Mouse (Mus musculus) forebrain, embryonic 12.5 days (tissue): ENCODE data around the gene Slc9b1. TPM values are rescaled to one million over a fixed set of nuclear protein-coding genes. Genes with fewer than 3 reads are reported as not detected.

Experiments used
- ATAC-seq: fragments of 200-750 bp; cut with Nextera tagmentation; 2 replicates; pipeline ENCODE4 v1.8.0; 2017; ENCODE audit warnings: moderate TSS enrichment; ENCODE audit not compliant: low FRiP score
- H3K27ac ChIP-seq: fragments of 300-500 bp; sonication (generic); 2 replicates; pipeline ENCODE4 v1.5.1; 2016; ENCODE audit warnings: mild to moderate bottlenecking
- H3K27me3 ChIP-seq: fragments of 300-500 bp; sonication (generic); 2 replicates; pipeline ENCODE4 v1.6.1; 2016; ENCODE audit warnings: mild to moderate bottlenecking
- H3K36me3 ChIP-seq: fragments of 300-500 bp; sonication (generic); replicated peaks from 2 replicates; pipeline ENCODE4 v1.6.1; 2016; ENCODE audit warnings: mild to moderate bottlenecking
- H3K4me1 ChIP-seq: fragments of 300-500 bp; sonication (generic); 2 replicates; pipeline ENCODE4 v1.6.1; 2016
- H3K4me2 ChIP-seq: fragments of 300-500 bp; sonication (generic); 2 replicates; pipeline ENCODE4 v1.6.1; 2016; ENCODE audit warnings: mild to moderate bottlenecking, moderate library complexity
- H3K4me3 ChIP-seq: fragments of 300-500 bp; sonication (generic); replicated peaks from 2 replicates; pipeline ENCODE4 v1.5.1; 2016; ENCODE audit warnings: mild to moderate bottlenecking
- H3K9ac ChIP-seq: fragments of 300-500 bp; sonication (generic); 2 replicates; pipeline ENCODE4 v1.6.1; 2016; ENCODE audit warnings: mild to moderate bottlenecking
- H3K9me3 ChIP-seq: fragments of 300-500 bp; sonication (generic); 2 replicates; pipeline ENCODE4 v1.6.1; 2016
- WGBS: fragments of 180-500 bp; shearing (Covaris S2); methylation state at CpG from one replicate; pipeline ENCODE4 v1.1.7; 2016; 5-methylcytosine and 5-hydroxymethylcytosine counted together
- polyA plus RNA-seq: library from polyadenylated mRNA; unstranded; fragments of >200 nt; fragmentation: Nextera tagmentation; extraction: Ambion mirVana; gene quantifications from 2 replicates; pipeline ENCODE4 v1.2.1, GENCODE M21; 2016

Gene Slc9b1
- polyA plus RNA-seq, 1 experiment from 2014 or later, result 0.31 TPM

- H3K4me3 ChIP-seq, result no peak overlapping the region
- no peaks in the 10 kb centered on the region for H3K4me1 ChIP-seq
- H3K9ac ChIP-seq, result no peak overlapping the region
- H3K9me3 ChIP-seq, result no peaks in the 10 kb centered on the region
- no peaks in the 10 kb centered on the region for H3K36me3 ChIP-seq
- no peak for ATAC-seq
- H3K4me2 ChIP-seq, result no peak overlapping the region
- 78% methylated on average over 6 of the region's 6 CpGs for WGBS
- H3K27ac ChIP-seq, result no peak overlapping the region
- no peaks in the 10 kb centered on the region for H3K27me3 ChIP-seq
Observed at GRCm38 (mm10) chr3:135327176-135327575, 20.7 kb upstream of the Slc9b1 start.

DNA sequence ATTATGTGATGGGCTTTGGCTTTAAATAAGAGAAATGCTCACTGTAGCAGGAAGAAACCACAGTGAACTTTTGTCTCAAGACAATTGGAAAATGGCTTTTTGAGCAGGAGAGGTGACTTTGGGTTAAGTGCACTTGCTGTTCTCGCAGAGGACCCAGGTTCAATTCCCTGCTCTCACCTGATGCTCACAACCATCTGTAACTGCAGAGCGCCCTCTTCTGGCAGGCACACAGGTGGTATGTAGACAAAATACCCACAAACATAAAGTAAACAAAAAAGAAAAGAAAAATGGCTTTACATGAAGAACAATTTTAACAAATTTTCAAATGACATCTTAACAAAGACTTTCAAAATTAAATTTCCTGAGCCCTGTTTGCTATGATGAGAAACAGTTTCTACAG, 20.2 kb upstream of the Slc9b1 start:
- Histone ChIP-seq H3K27ac (no peak overlapping the region), H3K27me3 (no peaks in the 10 kb centered on the region), H3K4me3 (no peak overlapping the region), H3K9me3 (no peaks in the 10 kb centered on the region), H3K4me2 (no peak overlapping the region), H3K4me1 (no peaks in the 10 kb centered on the region), H3K36me3 (no peaks in the 10 kb centered on the region), H3K9ac (no peak overlapping the region)
- no peak for ATAC-seq
- WGBS, result 66% methylated on average over 2 of the region's 2 CpGs

DNA sequence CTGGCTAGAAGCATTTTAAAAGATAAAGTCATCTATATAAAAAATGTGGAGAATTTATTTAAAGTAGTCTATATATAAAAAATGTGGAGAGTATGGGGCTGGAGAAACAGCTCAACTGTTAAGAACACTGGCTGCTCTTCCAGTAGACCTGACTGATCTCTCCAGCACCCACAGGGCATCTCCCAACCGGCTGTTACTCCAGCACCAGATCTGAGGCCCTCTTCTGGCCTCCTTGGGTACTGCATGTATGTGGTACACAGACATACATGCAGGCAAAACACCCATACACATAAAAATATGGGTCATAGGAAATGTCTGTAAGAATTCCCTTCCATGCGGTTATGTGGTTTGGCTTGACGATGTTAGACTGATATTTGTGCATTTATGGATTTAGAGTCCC, 19.3 kb upstream of the Slc9b1 start:
- Histone ChIP-seq H3K4me2 (no peak overlapping the region), H3K27ac (no peak overlapping the region), H3K27me3 (no peaks in the 10 kb centered on the region), H3K4me3 (no peak overlapping the region), H3K9me3 (no peaks in the 10 kb centered on the region), H3K4me1 (no peaks in the 10 kb centered on the region), H3K9ac (no peak overlapping the region), H3K36me3 (no peaks in the 10 kb centered on the region)
- no peak for ATAC-seq
- WGBS, result 45% methylated on average over 3 of the region's 3 CpGs

DNA sequence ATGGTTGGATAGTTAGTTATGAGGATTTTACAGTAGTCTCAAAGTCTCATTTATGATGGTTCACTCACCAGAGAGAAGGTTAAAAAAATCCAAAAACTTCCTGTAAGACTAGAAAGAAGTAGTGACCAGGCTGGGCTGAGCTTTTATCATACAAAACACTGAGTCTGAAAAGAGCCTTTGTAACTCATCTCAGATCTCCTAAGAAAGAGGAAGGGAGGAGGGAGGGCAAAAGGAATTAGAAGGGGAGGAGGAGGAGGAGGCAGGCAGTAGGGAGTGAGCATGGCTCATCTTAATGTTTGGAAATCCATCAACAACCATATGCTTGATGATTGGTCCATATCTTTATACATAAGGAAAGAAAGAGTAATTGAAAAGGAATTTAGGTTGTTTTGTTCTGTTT, 15.1 kb upstream of the Slc9b1 start:
- H3K27me3 ChIP-seq, result no peaks in the 10 kb centered on the region
- no peaks in the 10 kb centered on the region for H3K4me1 ChIP-seq
- H3K27ac ChIP-seq, result no peak overlapping the region
- H3K4me3 ChIP-seq, result no peak overlapping the region
- no peak overlapping the region for H3K9ac ChIP-seq
- no peaks in the 10 kb centered on the region for H3K9me3 ChIP-seq
- no peak for ATAC-seq
- no peak overlapping the region for H3K4me2 ChIP-seq
- H3K36me3 ChIP-seq, result no peaks in the 10 kb centered on the region

DNA sequence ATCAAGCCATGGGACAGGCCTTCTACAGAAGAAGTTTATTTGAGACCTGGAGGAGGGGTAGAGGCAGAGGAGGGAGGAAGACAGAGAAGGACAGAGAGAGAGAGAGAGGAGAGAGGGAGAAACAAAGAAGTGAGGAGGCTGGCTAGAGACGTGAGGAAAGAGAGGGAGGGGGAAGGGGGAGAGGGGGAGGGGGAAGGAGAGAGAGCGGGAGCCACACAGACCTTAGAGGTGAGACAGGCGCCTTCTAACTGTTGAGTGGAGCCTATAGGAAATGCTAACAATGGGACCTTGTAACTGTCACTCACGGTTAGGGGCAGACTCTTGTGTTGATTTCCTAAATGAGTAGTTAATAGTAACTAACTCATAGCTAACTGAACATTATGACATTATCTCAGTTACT, 14.1 kb upstream of the Slc9b1 start:
- no peaks in the 10 kb centered on the region for H3K9me3 ChIP-seq
- H3K4me2 ChIP-seq, result no peak overlapping the region
- no peak overlapping the region for H3K9ac ChIP-seq
- H3K27ac ChIP-seq, result no peak overlapping the region
- no peak overlapping the region for H3K4me3 ChIP-seq
- WGBS, result 30% methylated on average over 4 of the region's 4 CpGs
- H3K27me3 ChIP-seq, result no peaks in the 10 kb centered on the region
- H3K4me1 ChIP-seq, result no peaks in the 10 kb centered on the region
- no peak for ATAC-seq
- H3K36me3 ChIP-seq, result no peaks in the 10 kb centered on the region

- ATAC-seq, result no peak
- H3K4me3 ChIP-seq, result no peak overlapping the region
- no peak overlapping the region for H3K9ac ChIP-seq
- H3K27ac ChIP-seq, result no peak overlapping the region
- H3K27me3 ChIP-seq, result no peaks in the 10 kb centered on the region
- H3K4me1 ChIP-seq, result no peaks in the 10 kb centered on the region
- no peak overlapping the region for H3K4me2 ChIP-seq
- H3K36me3 ChIP-seq, result no peaks in the 10 kb centered on the region
- no peaks in the 10 kb centered on the region for H3K9me3 ChIP-seq
Observed at GRCm38 (mm10) chr3:135349022-135349421, 1.2 kb downstream of the Slc9b1 start.

DNA sequence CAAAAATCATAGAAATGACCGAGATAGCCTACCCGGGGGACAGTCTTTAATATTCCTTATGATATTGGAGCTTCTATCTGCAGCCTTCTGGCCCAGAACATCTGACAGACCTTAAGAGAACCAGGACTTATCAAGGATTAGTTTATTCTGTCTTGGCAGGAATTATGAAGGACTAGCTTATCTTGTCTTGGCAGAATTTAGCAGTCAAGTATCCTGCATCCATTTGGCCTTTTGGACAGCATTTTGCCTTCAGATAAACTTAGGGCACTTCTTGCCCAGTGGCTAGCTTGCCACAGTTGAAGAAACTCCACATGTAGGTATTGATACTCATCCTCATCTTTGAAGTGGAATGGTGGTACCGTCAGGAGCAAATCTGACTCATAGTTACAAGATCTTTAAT, 4.0 kb downstream of the Slc9b1 start:
- 95% methylated on average over 3 of the region's 3 CpGs for WGBS
- H3K27me3 ChIP-seq, result no peaks in the 10 kb centered on the region
- no peak overlapping the region for H3K4me3 ChIP-seq
- H3K27ac ChIP-seq, result no peak overlapping the region
- no peak overlapping the region for H3K9ac ChIP-seq
- H3K9me3 ChIP-seq, result no peaks in the 10 kb centered on the region
- ATAC-seq, result no peak
- no peaks in the 10 kb centered on the region for H3K4me1 ChIP-seq
- H3K4me2 ChIP-seq, result no peak overlapping the region
- H3K36me3 ChIP-seq, result no peaks in the 10 kb centered on the region

DNA sequence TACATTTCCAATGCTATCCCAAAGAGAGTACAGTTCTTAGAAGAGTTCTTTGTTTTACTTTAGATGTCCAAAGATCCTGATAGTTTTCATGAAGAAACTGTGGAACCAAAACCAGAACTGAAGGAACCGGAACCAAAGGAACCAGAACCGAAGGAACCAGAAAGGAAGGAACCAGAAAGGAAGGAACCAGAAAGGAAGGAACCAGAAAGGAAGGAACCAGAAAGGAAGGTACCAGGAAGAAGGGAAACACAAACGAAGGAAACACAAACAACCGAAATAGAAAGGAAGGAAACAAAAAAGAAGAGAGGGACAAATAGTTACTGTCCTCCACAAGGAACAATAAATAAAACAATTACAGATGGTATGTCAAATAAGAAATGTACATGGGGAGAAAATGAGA, 9.6 kb downstream of the Slc9b1 start:
- no peak for ATAC-seq
- Histone ChIP-seq H3K9me3 (no peaks in the 10 kb centered on the region), H3K9ac (no peak overlapping the region), H3K4me3 (no peak overlapping the region), H3K36me3 (no peaks in the 10 kb centered on the region), H3K4me1 (no peaks in the 10 kb centered on the region), H3K4me2 (no peak overlapping the region), H3K27me3 (no peaks in the 10 kb centered on the region), H3K27ac (no peak overlapping the region)
- WGBS, result 88% methylated on average over 4 of the region's 4 CpGs

- H3K9ac ChIP-seq, result no peak overlapping the region
- ATAC-seq, result no peak
- WGBS, result 84% methylated on average over 3 of the region's 3 CpGs
- H3K36me3 ChIP-seq, result no peaks in the 10 kb centered on the region
- no peak overlapping the region for H3K4me3 ChIP-seq
- no peak overlapping the region for H3K4me2 ChIP-seq
- no peaks in the 10 kb centered on the region for H3K4me1 ChIP-seq
- no peaks in the 10 kb centered on the region for H3K9me3 ChIP-seq
- no peaks in the 10 kb centered on the region for H3K27me3 ChIP-seq
- no peak overlapping the region for H3K27ac ChIP-seq
Observed at GRCm38 (mm10) chr3:135375836-135376235, 28.0 kb downstream of the Slc9b1 start.

DNA sequence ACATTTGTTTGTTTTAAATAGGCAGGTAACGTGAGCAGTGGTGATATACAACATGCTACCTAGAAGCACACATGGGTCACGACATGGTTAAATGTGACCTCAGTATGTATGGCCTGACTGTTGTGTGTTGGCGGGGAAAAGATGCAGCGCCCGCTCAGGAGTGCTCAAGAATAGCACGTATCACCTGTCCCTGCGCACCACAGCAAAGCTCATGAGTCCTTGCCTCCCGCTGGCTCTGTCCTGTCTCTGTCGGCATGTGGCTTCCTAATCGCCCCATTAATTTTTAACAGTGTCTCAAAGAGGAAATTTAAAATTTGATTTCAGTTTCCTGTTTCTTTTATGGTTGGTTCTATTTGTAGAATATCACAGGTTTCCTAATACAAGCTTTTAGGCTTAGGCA, 29.6 kb downstream of the Slc9b1 start:
- Histone ChIP-seq H3K36me3 (no peaks in the 10 kb centered on the region), H3K9me3 (no peaks in the 10 kb centered on the region), H3K4me3 (no peak overlapping the region), H3K4me1 (no peaks in the 10 kb centered on the region), H3K9ac (no peak overlapping the region), H3K27ac (no peak overlapping the region), H3K27me3 (no peaks in the 10 kb centered on the region), H3K4me2 (no peak overlapping the region)
- ATAC-seq, result no peak
- 86% methylated on average over 10 of the region's 10 CpGs for WGBS

- Histone ChIP-seq H3K27me3 (no peaks in the 10 kb centered on the region), H3K9me3 (no peaks in the 10 kb centered on the region), H3K4me2 (no peak overlapping the region), H3K4me3 (no peak overlapping the region), H3K36me3 (no peaks in the 10 kb centered on the region), H3K4me1 (no peaks in the 10 kb centered on the region), H3K27ac (no peak overlapping the region), H3K9ac (no peak overlapping the region)
- WGBS, result 96% methylated on average over 4 of the region's 4 CpGs
- no peak for ATAC-seq
Observed at GRCm38 (mm10) chr3:135379868-135380267, 32.0 kb downstream of the Slc9b1 start.

- Histone ChIP-seq H3K4me3 (no peak overlapping the region), H3K9ac (no peak overlapping the region), H3K27me3 (no peaks in the 10 kb centered on the region), H3K4me1 (no peaks in the 10 kb centered on the region), H3K4me2 (no peak overlapping the region), H3K36me3 (no peaks in the 10 kb centered on the region), H3K27ac (no peak overlapping the region), H3K9me3 (no peaks in the 10 kb centered on the region)
- 87% methylated on average over 6 of the region's 6 CpGs for WGBS
- ATAC-seq, result no peak
Observed at GRCm38 (mm10) chr3:135393186-135393585, 45.4 kb downstream of the Slc9b1 start.

GRCm38 (mm10) chr3:135395085-135395484, 47.3 kb downstream of the Slc9b1 start:
- Histone ChIP-seq H3K4me1 (peaks cover 7% of the 10 kb centered on the region), H3K4me2 (no peak overlapping the region), H3K9ac (no peak overlapping the region), H3K27me3 (no peaks in the 10 kb centered on the region), H3K27ac (no peak overlapping the region), H3K4me3 (no peak overlapping the region), H3K9me3 (no peaks in the 10 kb centered on the region), H3K36me3 (no peaks in the 10 kb centered on the region)
- no peak for ATAC-seq
- 89% methylated on average over 5 of the region's 5 CpGs for WGBS

DNA sequence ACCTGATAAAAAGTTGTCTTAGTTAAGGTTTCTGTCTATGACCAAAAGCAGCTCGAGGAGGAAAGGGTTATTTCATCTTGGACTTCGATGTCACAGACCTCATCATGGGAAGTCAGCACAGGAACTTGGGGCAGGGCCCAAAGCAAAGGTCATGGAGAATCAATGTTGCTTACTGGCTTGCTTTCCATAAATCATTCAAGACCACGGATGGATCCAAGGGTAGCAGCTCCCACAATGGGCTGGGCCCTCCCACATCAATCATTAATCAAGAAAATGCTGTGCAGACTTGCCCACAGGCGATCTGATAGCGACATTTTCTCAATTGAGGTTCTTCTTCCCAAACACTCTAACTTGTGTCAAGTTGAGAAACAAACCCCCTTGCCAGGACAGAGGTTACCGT, 48.3 kb downstream of the Slc9b1 start:
- no peak overlapping the region for H3K4me2 ChIP-seq
- WGBS, result 76% methylated on average over 6 of the region's 6 CpGs
- no peaks in the 10 kb centered on the region for H3K9me3 ChIP-seq
- no peaks in the 10 kb centered on the region for H3K27me3 ChIP-seq
- H3K36me3 ChIP-seq, result no peaks in the 10 kb centered on the region
- H3K27ac ChIP-seq, result no peak overlapping the region
- H3K4me1 ChIP-seq, result peaks cover 10% of the 10 kb centered on the region
- no peak for ATAC-seq
- H3K4me3 ChIP-seq, result no peak overlapping the region
- no peak overlapping the region for H3K9ac ChIP-seq
